Mouse (Mus musculus): ENCODE measurements at regions not wholly inside any gene's neighbourhood (a gene's known extent, or its start where the extent isn't known, plus 50 kb on each side); places are given as distances from the start of the nearest gene placed in this dataset.

DNA sequence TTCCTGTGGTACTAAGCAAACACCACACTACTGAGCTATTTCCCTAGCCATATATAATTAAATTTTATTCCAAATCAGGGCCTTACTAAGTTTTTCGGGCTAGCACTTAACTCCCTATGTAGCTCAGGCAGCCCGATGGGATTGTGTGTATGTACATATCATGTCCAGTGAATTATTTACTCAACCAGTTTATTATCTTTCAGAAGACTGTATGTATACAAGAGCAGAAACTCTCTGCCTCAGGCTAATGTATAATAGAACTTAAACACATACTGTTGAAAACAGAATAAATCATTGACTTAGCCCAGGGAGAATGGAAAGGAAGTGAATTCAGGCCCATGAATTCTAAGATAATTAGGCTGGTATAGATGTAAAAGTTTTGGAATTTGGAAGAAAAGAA lies 74.1 kb upstream of the Gnai1 start:
- no peak for TF ChIP-seq POLR2A (IDR thresholded peaks at IDR 0.05; ENCODE audit: insufficient read depth, low read depth, low read length)
- TF ChIP-seq CTCF (IDR thresholded peaks at IDR 0.05): no peak
- no peak for TF ChIP-seq EP300 (IDR thresholded peaks at IDR 0.05; ENCODE audit: insufficient read depth, low read depth, low read length)

All from heart, adult 2 months (tissue).